ENCODE assay signal across 8 mouse cellular contexts in genomic region chr1:170709481-170709880, GRCm38 (mm10).
DNase-seq lines count a peak whose midpoint lies in the region; ATAC-seq and TF ChIP-seq lines count a peak whose summit lies in the region.

No protein-coding gene starts in this region.

- peaks cover 15% of the 10 kb centered on the region for H3K36me3 ChIP-seq in heart, embryonic 10.5 days
- no peaks in the 10 kb centered on the region for H3K36me3 ChIP-seq in lung, embryonic 14.5 days (ENCODE audit: insufficient read depth)
- no peaks in the 10 kb centered on the region for H3K36me3 ChIP-seq in limb, embryonic 10.5 days
- H3K36me3 ChIP-seq in forebrain, embryonic 10.5 days (replicated peaks) = 0 out of 2 replicates have a peak, but pooled peaks cover 3% of the 10 kb centered on the region

- H3K27ac ChIP-seq in heart, embryonic 10.5 days = no peak overlapping the region
- no peak overlapping the region for H3K27ac ChIP-seq in lung, embryonic 14.5 days (ENCODE audit: low read depth)
- no peak overlapping the region for H3K27ac ChIP-seq in limb, embryonic 10.5 days
- no peak overlapping the region for H3K27ac ChIP-seq in forebrain, embryonic 10.5 days

- no peaks in the 10 kb centered on the region for H3K9me3 ChIP-seq in heart, embryonic 10.5 days
- no peaks in the 10 kb centered on the region for H3K9me3 ChIP-seq in lung, embryonic 14.5 days (ENCODE audit: low read depth, low read length)
- no peaks in the 10 kb centered on the region for H3K9me3 ChIP-seq in limb, embryonic 10.5 days (replicated peaks)
- no peaks in the 10 kb centered on the region for H3K9me3 ChIP-seq in forebrain, embryonic 10.5 days

- no peak overlapping the region for H3K4me3 ChIP-seq in heart, embryonic 10.5 days
- no peak overlapping the region for H3K4me3 ChIP-seq in lung, embryonic 14.5 days (ENCODE audit: low read depth, low read length)
- H3K4me3 ChIP-seq in limb, embryonic 10.5 days = no peak overlapping the region
- H3K4me3 ChIP-seq in forebrain, embryonic 10.5 days = no peak overlapping the region

- DNase-seq in heart, adult 9 months (ENCODE audit: low spot score in 2 of 2) = peak; percentile 43 to 64
- DNase-seq in heart, embryonic 10.5 days (ENCODE audit: low spot score) = no peak
- peak; percentile 24 for DNase-seq in lung, embryonic 14.5 days
- DNase-seq in spleen, postnatal 14 days (ENCODE audit: low spot score in 2 of 2) = peak; percentile 51 to 60
- DNase-seq in urinary bladder, postnatal 14 days (ENCODE audit: low spot score) = no peak
- no peak for DNase-seq in limb, embryonic 10.5 days (ENCODE audit: low spot score)
- no peak for DNase-seq in forebrain, embryonic 10.5 days (ENCODE audit: extremely low spot score, low spot score)

- H3K4me1 ChIP-seq in heart, embryonic 10.5 days = peaks cover 8% of the 10 kb centered on the region; the same call in 1 of the 2 replicates
- no peaks in the 10 kb centered on the region for H3K4me1 ChIP-seq in lung, embryonic 14.5 days (ENCODE audit: insufficient read depth)
- H3K4me1 ChIP-seq in limb, embryonic 10.5 days = no peaks in the 10 kb centered on the region
- no peaks in the 10 kb centered on the region for H3K4me1 ChIP-seq in forebrain, embryonic 10.5 days

- no peak for TF ChIP-seq CTCF in lung, embryonic 14.5 days (IDR thresholded peaks at IDR 0.05; ENCODE audit: low read depth)

- H3K9ac ChIP-seq in lung, embryonic 14.5 days = no peak overlapping the region

- WGBS in heart, embryonic 10.5 days = 87% methylated on average over 8 of the region's 8 CpGs
- 83% methylated on average over 8 of the region's 8 CpGs for WGBS in lung, embryonic 14.5 days
- WGBS in limb, embryonic 10.5 days = 94% methylated on average over 8 of the region's 8 CpGs
- 94% methylated on average over 8 of the region's 8 CpGs for WGBS in forebrain, embryonic 10.5 days

- no peaks in the 10 kb centered on the region for H3K27me3 ChIP-seq in heart, embryonic 10.5 days (ENCODE audit: insufficient read depth, poor library complexity, severe bottlenecking)
- no peaks in the 10 kb centered on the region for H3K27me3 ChIP-seq in lung, embryonic 14.5 days (ENCODE audit: insufficient read depth, low read length)
- no peaks in the 10 kb centered on the region for H3K27me3 ChIP-seq in limb, embryonic 10.5 days (ENCODE audit: low read depth, poor library complexity, severe bottlenecking)
- no peaks in the 10 kb centered on the region for H3K27me3 ChIP-seq in forebrain, embryonic 10.5 days (ENCODE audit: poor library complexity, severe bottlenecking)

- peak; percentile 40 for ATAC-seq in activated CD4-positive, CD25-positive, alpha-beta regulatory T cell, adult 4 months
- no peak for ATAC-seq in lung, embryonic 14.5 days (ENCODE audit: insufficient read depth)

- H3K4me2 ChIP-seq in lung, embryonic 14.5 days = no peak overlapping the region

Comparison
In these comparisons a context has a peak if more than half of its experiments do, and no peak if none do; other contexts are left out.
1. DNase-seq: peak in heart, adult 9 months (2 of 2), lung, embryonic 14.5 days (single experiment) and spleen, postnatal 14 days (2 of 2); none in heart, embryonic 10.5 days (single experiment), urinary bladder, postnatal 14 days (single experiment), limb, embryonic 10.5 days (single experiment) and forebrain, embryonic 10.5 days (single experiment).